Mouse (Mus musculus): Measurements from ENCODE around the gene Otud7b. TPM values are rescaled to one million over a fixed set of nuclear protein-coding genes. Genes with fewer than 3 reads are reported as not detected.

The Otud7b gene
- polyA plus RNA-seq, 1 experiment, result 12.5 TPM

- Histone ChIP-seq H3K36me3 (ENCODE audit: control insufficient read depth, insufficient read depth) (peaks cover 7% of the 10 kb centered on the region), H3K4me3 (ENCODE audit: insufficient read depth, poor library complexity, severe bottlenecking) (peak overlapping the region; percentile 11), H3K79me3 (ENCODE audit: low read depth) (no peaks in the 10 kb centered on the region), H3ac (ENCODE audit: control insufficient read depth, insufficient read length, low read depth) (peak overlapping the region; percentile 60), H3K79me2 (ENCODE audit: control insufficient read depth, insufficient read depth) (no peaks in the 10 kb centered on the region), H3K27me3 (ENCODE audit: control insufficient read depth, insufficient read depth, insufficient read length) (no peaks in the 10 kb centered on the region)
- TF ChIP-seq MYOD1 (IDR thresholded peaks at IDR 0.05; ENCODE audit: control insufficient read depth, insufficient read length, low read depth) (no peak), CEBPB (IDR thresholded peaks at IDR 0.05; ENCODE audit: low read depth) (no peak), MAX (IDR thresholded peaks at IDR 0.05) (no peak), FOSL1 (IDR thresholded peaks at IDR 0.05; ENCODE audit: insufficient read depth, low read length, poor library complexity, severe bottlenecking) (no peak), MYOG (IDR thresholded peaks at IDR 0.05; ENCODE audit: control insufficient read depth, extremely low read depth, insufficient read length) (no peak), USF1 (IDR thresholded peaks at IDR 0.05; ENCODE audit: low read depth) (no peak), CTCF (IDR thresholded peaks at IDR 0.05; ENCODE audit: control insufficient read depth, insufficient read depth, insufficient read length) (no peak)
Measured at GRCm38 (mm10) chr3:96160803-96161516, 56.6 kb downstream of the Otud7b start.

GRCm38 (mm10) chr3:96161869-96162840 lies 57.8 kb downstream of the Otud7b start, which contains the start of gene Mtmr11:
Gene Mtmr11 (plus strand): TSS chr3:96162004.
- H3K79me3 ChIP-seq (ENCODE audit: low read depth), result no peaks in the 10 kb centered on the region
- TF ChIP-seq MAX (IDR thresholded peaks at IDR 0.05), result no peak
- no peak for TF ChIP-seq MYOG (IDR thresholded peaks at IDR 0.05; ENCODE audit: control insufficient read depth, extremely low read depth, insufficient read length)
- TF ChIP-seq CEBPB (IDR thresholded peaks at IDR 0.05; ENCODE audit: low read depth), result no peak
- no peak for TF ChIP-seq USF1 (IDR thresholded peaks at IDR 0.05; ENCODE audit: low read depth)
- no peak for TF ChIP-seq MYOD1 (IDR thresholded peaks at IDR 0.05; ENCODE audit: control insufficient read depth, insufficient read length, low read depth)
- TF ChIP-seq FOSL1 (IDR thresholded peaks at IDR 0.05; ENCODE audit: insufficient read depth, low read length, poor library complexity, severe bottlenecking), result no peak

GRCm38 (mm10) chr3:96163040-96163439 lies 58.7 kb downstream of the Otud7b start:
- H3K4me3 ChIP-seq (ENCODE audit: insufficient read depth, poor library complexity, severe bottlenecking), result no peak overlapping the region
- no peaks in the 10 kb centered on the region for H3K36me3 ChIP-seq (ENCODE audit: control insufficient read depth, insufficient read depth)
- TF ChIP-seq MYOD1 (IDR thresholded peaks at IDR 0.05; ENCODE audit: control insufficient read depth, insufficient read length, low read depth) (no peak), MAX (IDR thresholded peaks at IDR 0.05) (no peak), FOSL1 (IDR thresholded peaks at IDR 0.05; ENCODE audit: insufficient read depth, low read length, poor library complexity, severe bottlenecking) (no peak), CEBPB (IDR thresholded peaks at IDR 0.05; ENCODE audit: low read depth) (no peak), CTCF (IDR thresholded peaks at IDR 0.05; ENCODE audit: control insufficient read depth, insufficient read depth, insufficient read length) (no peak), MYOG (IDR thresholded peaks at IDR 0.05; ENCODE audit: control insufficient read depth, extremely low read depth, insufficient read length) (no peak), USF1 (IDR thresholded peaks at IDR 0.05; ENCODE audit: low read depth) (no peak)
- H3K79me3 ChIP-seq (ENCODE audit: low read depth), result no peaks in the 10 kb centered on the region
- no peaks in the 10 kb centered on the region for H3K79me2 ChIP-seq (ENCODE audit: control insufficient read depth, insufficient read depth)
- no peak overlapping the region for H3ac ChIP-seq (ENCODE audit: control insufficient read depth, insufficient read length, low read depth)
- no peaks in the 10 kb centered on the region for H3K27me3 ChIP-seq (ENCODE audit: control insufficient read depth, insufficient read depth, insufficient read length)

More at GRCm38 (mm10) chr3:96161869-96162840, 57.8 kb downstream of the Otud7b start, which contains the start of gene Mtmr11:
- peaks cover 5% of the 10 kb centered on the region for H3K36me3 ChIP-seq (ENCODE audit: control insufficient read depth, insufficient read depth)
- H3K4me3 ChIP-seq (ENCODE audit: insufficient read depth, poor library complexity, severe bottlenecking), result peak within 1 kb of the TSS; percentile 11
- H3K79me2 ChIP-seq (ENCODE audit: control insufficient read depth, insufficient read depth), result no peaks in the 10 kb centered on the region
- no peaks in the 10 kb centered on the region for H3K27me3 ChIP-seq (ENCODE audit: control insufficient read depth, insufficient read depth, insufficient read length)
- peak within 1 kb of the TSS; percentile 60 for H3ac ChIP-seq (ENCODE audit: control insufficient read depth, insufficient read length, low read depth)

GRCm38 (mm10) chr3:96168466-96169158 lies 64.3 kb downstream of the Otud7b start:
- Histone ChIP-seq H3K79me3 (ENCODE audit: low read depth) (peaks cover 14% of the 10 kb centered on the region), H3ac (ENCODE audit: control insufficient read depth, insufficient read length, low read depth) (no peak overlapping the region), H3K79me2 (ENCODE audit: control insufficient read depth, insufficient read depth) (peaks cover 36% of the 10 kb centered on the region), H3K27me3 (ENCODE audit: control insufficient read depth, insufficient read depth, insufficient read length) (no peaks in the 10 kb centered on the region), H3K4me3 (ENCODE audit: insufficient read depth, poor library complexity, severe bottlenecking) (no peak overlapping the region), H3K36me3 (ENCODE audit: control insufficient read depth, insufficient read depth) (peaks cover 9% of the 10 kb centered on the region)
- TF ChIP-seq CTCF (IDR thresholded peaks at IDR 0.05; ENCODE audit: control insufficient read depth, insufficient read depth, insufficient read length) (no peak), CEBPB (IDR thresholded peaks at IDR 0.05; ENCODE audit: low read depth) (no peak), MYOG (IDR thresholded peaks at IDR 0.05; ENCODE audit: control insufficient read depth, extremely low read depth, insufficient read length) (no peak), FOSL1 (IDR thresholded peaks at IDR 0.05; ENCODE audit: insufficient read depth, low read length, poor library complexity, severe bottlenecking) (no peak), MYOD1 (IDR thresholded peaks at IDR 0.05; ENCODE audit: control insufficient read depth, insufficient read length, low read depth) (no peak), MAX (IDR thresholded peaks at IDR 0.05) (no peak), USF1 (IDR thresholded peaks at IDR 0.05; ENCODE audit: low read depth) (no peak)

GRCm38 (mm10) chr3:96170276-96170675 lies 65.9 kb downstream of the Otud7b start:
- Histone ChIP-seq H3ac (ENCODE audit: control insufficient read depth, insufficient read length, low read depth) (no peak overlapping the region), H3K79me2 (ENCODE audit: control insufficient read depth, insufficient read depth) (peaks cover 52% of the 10 kb centered on the region), H3K79me3 (ENCODE audit: low read depth) (peaks cover 26% of the 10 kb centered on the region), H3K36me3 (ENCODE audit: control insufficient read depth, insufficient read depth) (peaks cover 23% of the 10 kb centered on the region), H3K4me3 (ENCODE audit: insufficient read depth, poor library complexity, severe bottlenecking) (no peak overlapping the region), H3K27me3 (ENCODE audit: control insufficient read depth, insufficient read depth, insufficient read length) (no peaks in the 10 kb centered on the region)
- TF ChIP-seq MYOD1 (IDR thresholded peaks at IDR 0.05; ENCODE audit: control insufficient read depth, insufficient read length, low read depth) (no peak), FOSL1 (IDR thresholded peaks at IDR 0.05; ENCODE audit: insufficient read depth, low read length, poor library complexity, severe bottlenecking) (no peak), CTCF (IDR thresholded peaks at IDR 0.05; ENCODE audit: control insufficient read depth, insufficient read depth, insufficient read length) (no peak), MYOG (IDR thresholded peaks at IDR 0.05; ENCODE audit: control insufficient read depth, extremely low read depth, insufficient read length) (no peak), MAX (IDR thresholded peaks at IDR 0.05) (no peak), USF1 (IDR thresholded peaks at IDR 0.05; ENCODE audit: low read depth) (no peak), CEBPB (IDR thresholded peaks at IDR 0.05; ENCODE audit: low read depth) (no peak)

Data from C2C12 (cell line).